Mouse (Mus musculus) liver, postnatal 0 days (tissue): Measurements from ENCODE around the gene Dmkn.

ENCODE experiments used
- CTCF ChIP-seq: sonication (generic); IDR thresholded peaks from 2 replicates; pipeline ENCODE4 v1.5.1; 2016; ENCODE audit warnings: antibody characterized with exemption, low read depth
- EP300 ChIP-seq: IDR thresholded peaks from 2 replicates; pipeline ENCODE4 v1.6.1; 2016; ENCODE audit warnings: antibody characterized with exemption, low read depth, mild to moderate bottlenecking

- TF ChIP-seq EP300 (no peak), CTCF (no peak)
Observed at GRCm38 (mm10) chr7:30804026-30804715, 40.6 kb downstream of the Dmkn start.
